Mouse (Mus musculus): ENCODE results near the gene Ung.

DNA sequence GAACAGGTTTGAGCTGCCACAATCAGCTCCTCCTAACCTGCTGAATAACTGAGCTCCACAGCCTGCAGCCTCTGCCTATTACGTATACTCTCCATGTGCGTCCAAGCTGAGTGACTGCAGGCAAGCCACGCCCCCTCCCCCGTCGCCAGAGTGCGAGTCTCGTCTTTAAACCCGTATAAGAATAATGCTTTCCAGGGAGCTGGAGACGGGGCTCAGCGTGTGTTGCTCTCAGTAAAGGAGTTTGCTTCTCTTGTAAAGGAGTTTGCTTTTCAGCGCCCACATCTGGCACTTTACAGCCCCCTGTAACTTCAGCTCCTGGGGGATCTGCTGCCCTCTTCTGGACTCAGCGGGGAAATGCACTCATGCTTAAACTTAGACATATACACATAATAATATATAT lies 23.3 kb downstream of the Ung start:
- TF ChIP-seq CTCF (IDR thresholded peaks at IDR 0.05; ENCODE audit: low read depth, low read length) (no peak), GATA1 (IDR thresholded peaks at IDR 0.05; ENCODE audit: borderline replicate concordance, low read length) (no peak)
